Mouse (Mus musculus) erythroblast, adult 5-6 weeks (primary cell): Measurements from ENCODE around the gene Pknox1. TPM values are rescaled to one million over a fixed set of nuclear protein-coding genes. Genes with fewer than 3 reads are reported as not detected.

ENCODE experiments used
- ATAC-seq: replicated peaks from 2 replicates; pipeline ENCODE4 v1.8.0; 2016; ENCODE audit warnings: moderate number of reproducible peaks, mild to moderate bottlenecking, moderate TSS enrichment, inconsistent platforms; ENCODE audit not compliant: poor library complexity, low FRiP score, severe bottlenecking
- total RNA-seq, 2 experiments: library from RNA; stranded (forward) in 1 of 2; stranded (reverse) in 1 of 2; fragments of 150-400 nt in 1 of 2; fragments of 200-764, 138-1000 nt in 1 of 2; gene quantifications; 2 replicates each; pipeline versions ENCODE4 v1.2.3 to v1.2.4; 2015 to 2017; ENCODE audit warnings: low replicate concordance in 2 of 2

The Pknox1 gene
- total RNA-seq, 2 experiments from 2014 or later = 6.9 to 8.5 TPM

- ATAC-seq = no peak
These were observed 72.6 kb downstream of the Pknox1 start, which contains the start of gene Cbs for GRCm38 (mm10) chr17:31636942-31637811. Gene Cbs (minus strand): TSS chr17:31637238.

DNA sequence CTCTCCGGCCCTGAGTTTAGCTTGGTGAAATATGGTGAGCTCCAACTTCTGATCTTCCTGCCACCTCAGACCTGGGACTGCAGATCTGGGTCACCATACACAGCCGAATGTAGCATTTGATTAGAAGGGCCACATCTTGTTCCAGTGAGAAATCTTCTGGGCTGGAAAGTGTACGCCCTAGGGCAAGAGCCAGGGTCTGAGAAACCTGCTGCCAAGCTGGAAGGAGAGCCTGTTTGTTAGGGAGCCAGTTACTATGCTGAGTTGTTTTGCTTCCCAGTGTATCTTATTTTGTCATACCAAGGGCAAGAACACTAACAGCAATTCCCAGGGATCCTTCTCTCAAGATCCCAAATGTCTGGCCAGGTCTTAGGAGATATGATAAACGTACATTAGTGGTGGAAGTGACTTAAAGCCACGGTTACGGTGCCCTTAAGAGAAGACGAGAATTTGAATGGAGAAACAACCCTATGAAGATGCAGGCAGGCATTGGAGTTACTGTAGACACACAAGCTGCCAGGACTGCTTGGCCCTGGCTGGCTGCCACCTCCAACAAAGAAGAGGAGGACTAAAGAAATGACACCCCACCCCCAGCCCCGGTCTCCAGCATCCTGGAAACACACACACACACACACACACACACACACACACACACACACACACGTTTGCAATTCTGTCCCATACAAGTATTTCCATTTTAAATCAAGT lies 73.5 kb downstream of the Pknox1 start:
- no peak for ATAC-seq

DNA sequence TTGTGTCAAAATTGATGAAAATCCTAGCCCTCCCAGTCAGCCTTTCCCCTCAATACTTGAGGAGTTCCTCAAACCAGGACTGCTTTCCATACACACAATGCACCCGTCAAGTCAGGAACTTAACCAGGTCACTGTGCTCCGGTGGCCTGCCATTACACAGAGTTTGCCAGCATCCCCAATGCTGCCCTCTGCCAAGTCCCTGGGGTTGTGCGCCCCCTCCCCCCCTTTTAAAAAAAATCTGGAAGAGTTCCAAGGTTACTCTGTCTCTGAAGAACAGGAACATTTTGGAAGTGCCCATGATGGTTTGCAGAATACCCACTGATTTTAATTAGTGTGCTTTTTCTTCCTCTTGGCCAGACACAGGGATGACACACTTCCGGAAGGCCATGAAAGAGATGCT lies 75.1 kb downstream of the Pknox1 start:
- ATAC-seq = no peak

GRCm38 (mm10) chr17:31642331-31642730 lies 77.8 kb downstream of the Pknox1 start:
- no peak for ATAC-seq

DNA sequence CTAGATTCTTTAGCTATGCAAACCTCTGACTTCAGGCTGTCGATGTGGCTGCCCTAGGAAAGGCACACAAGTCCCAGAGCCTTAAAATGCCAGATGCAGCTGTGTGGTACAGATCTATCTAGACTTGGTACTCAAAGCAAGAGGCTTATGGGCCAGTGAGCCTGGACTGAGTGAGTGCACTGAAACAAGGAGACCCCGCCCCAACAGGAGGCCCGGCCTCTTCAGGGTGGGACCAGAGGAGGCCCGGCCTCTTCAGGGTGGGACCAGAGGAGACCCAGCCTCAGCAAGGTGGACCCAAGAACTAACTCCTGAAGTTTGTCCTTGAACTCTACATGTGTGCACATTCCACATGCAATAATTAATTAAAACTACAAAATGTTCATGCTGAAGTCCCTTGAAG lies 78.4 kb downstream of the Pknox1 start:
- ATAC-seq = no peak

DNA sequence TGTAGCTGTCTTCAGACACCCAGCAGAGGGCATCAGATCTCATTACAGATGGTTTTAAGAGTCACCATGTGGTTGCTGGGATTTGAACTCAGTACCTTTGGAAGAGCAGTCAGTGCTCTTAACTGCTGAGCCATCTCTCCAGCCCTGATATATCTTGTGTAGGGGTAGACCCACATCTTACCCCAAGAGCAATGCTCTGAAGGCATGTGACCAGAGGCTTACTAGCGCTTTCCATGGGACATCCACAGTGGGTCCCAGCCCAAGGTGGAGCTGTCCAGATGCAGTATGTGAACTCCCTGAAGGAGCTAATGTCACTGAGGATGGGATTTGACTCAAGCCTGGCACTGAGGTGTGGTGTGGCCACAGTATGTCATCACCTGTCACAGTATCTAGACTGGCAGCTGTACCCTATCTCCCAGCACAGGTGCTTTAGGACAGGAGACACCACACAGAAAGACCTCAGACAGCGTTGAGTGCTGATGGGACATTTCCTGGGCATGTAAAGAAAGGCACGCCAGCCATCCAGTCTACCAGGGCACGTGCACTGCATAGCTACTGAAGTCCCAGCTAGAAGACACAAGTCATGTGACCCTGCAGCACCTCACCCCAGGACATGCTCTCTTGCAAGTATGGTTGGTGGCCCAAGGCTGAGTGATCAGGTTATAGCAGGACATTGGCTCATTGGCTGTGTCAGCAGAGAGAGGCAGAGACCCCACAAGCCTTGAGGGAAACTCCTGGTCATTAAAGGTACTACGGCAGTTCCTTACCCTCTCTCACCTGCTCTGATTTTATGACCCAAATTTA lies 81.9 kb downstream of the Pknox1 start:
- no peak for ATAC-seq

- no peak for ATAC-seq
These were observed 87.6 kb downstream of the Pknox1 start for GRCm38 (mm10) chr17:31652152-31652551.

- ATAC-seq = no peak
These were observed 88.7 kb downstream of the Pknox1 start for GRCm38 (mm10) chr17:31653277-31653676.

DNA sequence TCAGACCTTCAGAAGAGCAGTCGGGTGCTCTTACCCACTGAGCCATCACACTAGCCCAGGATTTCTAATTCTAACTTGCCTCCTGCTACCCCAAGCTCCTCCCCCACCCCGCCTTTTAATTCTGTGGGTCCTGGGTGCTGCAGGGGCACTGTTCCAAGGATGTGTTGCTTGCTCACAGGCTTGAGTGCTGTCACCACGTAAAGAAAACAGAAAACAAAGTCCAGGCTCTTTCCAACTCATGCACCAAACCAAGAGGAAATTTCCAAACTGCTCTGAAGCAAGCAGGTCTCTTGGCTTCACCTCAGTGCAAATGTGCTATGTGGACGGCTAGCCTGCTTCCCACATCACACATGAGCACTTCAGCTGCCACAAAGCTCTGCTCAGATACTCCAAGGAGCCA lies 90.8 kb downstream of the Pknox1 start:
- no peak for ATAC-seq

- no peak for ATAC-seq
These were observed 92.1 kb downstream of the Pknox1 start for GRCm38 (mm10) chr17:31656682-31657081.

Other genes starting within 250 kb of the Pknox1 start
- not detected in 2 replicates for gene Pde9a, start 178.5 kb upstream of the Pknox1 start, total RNA-seq (2015; ENCODE audit: low replicate concordance)
- not detected in 2 replicates for gene Pde9a, start 178.5 kb upstream of the Pknox1 start, total RNA-seq (2017; ENCODE audit: low replicate concordance)
- gene Wdr4, start 44.8 kb upstream of the Pknox1 start, total RNA-seq (2015; ENCODE audit: low replicate concordance) = 1.0 and 1.9 TPM in 2 replicates
- 4.3 and 8.6 TPM in 2 replicates for gene Wdr4, start 44.8 kb upstream of the Pknox1 start, total RNA-seq (2017; ENCODE audit: low replicate concordance)
- 35.9 and 40.1 TPM in 2 replicates for gene Ndufv3, start 44.6 kb upstream of the Pknox1 start, total RNA-seq (2015; ENCODE audit: low replicate concordance)
- gene Ndufv3, start 44.6 kb upstream of the Pknox1 start, total RNA-seq (2017; ENCODE audit: low replicate concordance) = 41.1 and 65.8 TPM in 2 replicates
- not detected in 2 replicates for gene Cbs, start 72.5 kb downstream of the Pknox1 start, total RNA-seq (2015; ENCODE audit: low replicate concordance)
- gene Cbs, start 72.5 kb downstream of the Pknox1 start, total RNA-seq (2017; ENCODE audit: low replicate concordance) = not detected in 2 replicates
- gene U2af1, start 94.2 kb downstream of the Pknox1 start, total RNA-seq (2015; ENCODE audit: low replicate concordance) = 13.0 and 21.9 TPM in 2 replicates
- gene U2af1, start 94.2 kb downstream of the Pknox1 start, total RNA-seq (2017; ENCODE audit: low replicate concordance) = 69.0 and 110 TPM in 2 replicates
- gene Cryaa, start 113.1 kb downstream of the Pknox1 start, total RNA-seq (2015; ENCODE audit: low replicate concordance) = not detected in 2 replicates
- not detected in 2 replicates for gene Cryaa, start 113.1 kb downstream of the Pknox1 start, total RNA-seq (2017; ENCODE audit: low replicate concordance)